Mouse (Mus musculus) kidney, adult 2 months (tissue): Measurements from ENCODE around the gene Mks1.

Source experiments
- CTCF ChIP-seq: fragments of 200-500 bp; conservative IDR thresholded peaks from 2 replicates; pipeline ENCODE4 v1.5.1; 2011; ENCODE audit warnings: low read depth, mild to moderate bottlenecking, control low read depth, low read length, moderate library complexity, mixed read lengths; ENCODE audit not compliant: insufficient read depth, insufficient read length
- POLR2A ChIP-seq: fragments of 200-500 bp; IDR thresholded peaks from one replicate; pipeline ENCODE4 v1.6.1; 2011; ENCODE audit warnings: low read depth, low read length, control low read depth

DNA sequence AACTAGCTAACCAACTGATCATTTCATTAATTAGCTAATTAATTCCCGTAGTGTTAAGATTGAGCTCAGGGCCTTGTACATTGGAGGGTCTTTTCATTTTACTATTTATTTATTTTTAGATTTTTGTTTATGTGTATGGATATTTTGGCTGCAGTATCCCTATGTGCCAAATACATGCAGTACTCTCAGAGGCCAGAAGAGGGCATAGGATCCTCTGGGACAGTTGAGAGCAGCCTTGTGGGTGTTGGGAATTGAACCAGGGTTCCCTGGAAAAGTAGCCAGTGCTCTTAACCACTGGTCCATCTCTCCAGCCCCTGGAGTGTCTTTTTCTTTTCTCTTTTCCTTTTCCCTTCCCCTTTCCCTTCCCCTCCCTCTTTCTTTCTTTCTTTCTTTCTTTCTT, 47.6 kb upstream of the Mks1 start:
- TF ChIP-seq CTCF (peak; percentile 45), POLR2A (no peak)
